Mouse (Mus musculus) telencephalon, adult 2 months (tissue): ENCODE results near the gene Zfp784.
A peak's percentile ranks its signal among the peaks of the same experiment; 100 is the strongest.
"Not testable (repeated sequence)": the region's sequence is repeated elsewhere in the genome, so short reads cannot be mapped to it uniquely, and the experiment has no call there.

Experiments
- DNase-seq: peaks from one replicate; pipeline ENCODE4 v3.0.0-alpha.2; 2011; ENCODE audit warnings: low read depth, low spot score

The Zfp784 gene

GRCm38 (mm10) chr7:5038109-5038732 lies at the start of gene Zfp784:
Zfp784 (minus strand) TSS chr7:5038446.
- DNase-seq, result peak; percentile 84

GRCm38 (mm10) chr7:5087886-5088285 lies 49.6 kb upstream of the Zfp784 start:
- DNase-seq, result no peak

GRCm38 (mm10) chr7:5086921-5087440 lies 48.7 kb upstream of the Zfp784 start:
- no peak for DNase-seq

GRCm38 (mm10) chr7:5085512-5085911 lies 47.3 kb upstream of the Zfp784 start:
- DNase-seq, result no peak

- no peak for DNase-seq
These were observed 45.3 kb upstream of the Zfp784 start for GRCm38 (mm10) chr7:5083325-5084105.

- no peak for DNase-seq
These were observed 43.7 kb upstream of the Zfp784 start for GRCm38 (mm10) chr7:5081939-5082338.

- DNase-seq, result no peak
These were observed 43.0 kb upstream of the Zfp784 start for GRCm38 (mm10) chr7:5081241-5081640.

GRCm38 (mm10) chr7:5080815-5081214 lies 42.6 kb upstream of the Zfp784 start:
- no peak for DNase-seq

- peak; percentile 95 for DNase-seq
These were observed 41.9 kb upstream of the Zfp784 start, which contains the start of gene Epn1 for GRCm38 (mm10) chr7:5080010-5080751. Epn1 (plus strand) TSS chr7:5080235.

GRCm38 (mm10) chr7:5079365-5080009 lies 41.2 kb upstream of the Zfp784 start:
- DNase-seq, result not testable (repeated sequence)

GRCm38 (mm10) chr7:5076931-5077330 lies 38.7 kb upstream of the Zfp784 start:
- DNase-seq, result no peak

- DNase-seq, result no peak
These were observed 36.7 kb upstream of the Zfp784 start for GRCm38 (mm10) chr7:5074984-5075383.

GRCm38 (mm10) chr7:5073586-5073985 lies 35.3 kb upstream of the Zfp784 start:
- DNase-seq, result no peak

- no peak for DNase-seq
These were observed 26.6 kb upstream of the Zfp784 start for GRCm38 (mm10) chr7:5064886-5065285.

- DNase-seq, result no peak
These were observed 24.2 kb upstream of the Zfp784 start for GRCm38 (mm10) chr7:5062360-5063001.

- DNase-seq, result peak; percentile 90
These were observed 23.6 kb upstream of the Zfp784 start, which contains the start of gene U2af2 for GRCm38 (mm10) chr7:5061774-5062359. U2af2 (plus strand) TSS chr7:5062143.

- DNase-seq, result peak; percentile 97
These were observed 22.9 kb upstream of the Zfp784 start for GRCm38 (mm10) chr7:5060944-5061773.

- no peak for DNase-seq
These were observed 22.0 kb upstream of the Zfp784 start for GRCm38 (mm10) chr7:5060239-5060731.

- no peak for DNase-seq
These were observed 21.2 kb upstream of the Zfp784 start for GRCm38 (mm10) chr7:5059421-5059820.

- DNase-seq, result no peak
These were observed 20.4 kb upstream of the Zfp784 start for GRCm38 (mm10) chr7:5058631-5059030.
